Mouse (Mus musculus) brain, embryonic 14.5 days (tissue): Measurements from ENCODE around the gene Zfp800. TPM values are rescaled to one million over a fixed set of nuclear protein-coding genes. Genes with fewer than 3 reads are reported as not detected.
A peak's percentile ranks its signal among the peaks of the same experiment; 100 is the strongest.

Experiments used
- DNase-seq: peaks from one replicate; pipeline ENCODE4 v3.0.0-alpha.2; 2011; ENCODE audit warnings: low read depth
- CTCF ChIP-seq: fragments of 200-500 bp; IDR thresholded peaks from 2 replicates; pipeline ENCODE4 v1.5.1; 2012; ENCODE audit warnings: inconsistent platforms, mild to moderate bottlenecking, moderate library complexity, borderline replicate concordance; ENCODE audit not compliant: insufficient read depth, insufficient read length; ENCODE audit errors: extremely low read depth
- POLR2A ChIP-seq: fragments of 200-500 bp; IDR thresholded peaks from 2 replicates; pipeline ENCODE4 v1.6.1; 2012; ENCODE audit warnings: mild to moderate bottlenecking, inconsistent platforms, borderline replicate concordance; ENCODE audit not compliant: poor library complexity, insufficient read depth, insufficient read length, severe bottlenecking; ENCODE audit errors: extremely low read depth
- polyA plus RNA-seq: library from polyadenylated mRNA; depleted of rRNA; stranded (reverse); fragments of >200 nt; gene quantifications from 2 replicates; pipeline ENCODE4 v1.2.3, GENCODE M21; 2012

The Zfp800 gene
- polyA plus RNA-seq, 1 experiment, result 8.8 TPM

GRCm38 (mm10) chr6:28261307-28262197, 136.3 kb downstream of the Zfp800 start:
- peak; percentile 95 for DNase-seq
- TF ChIP-seq CTCF, result no peak
- peak; percentile 88 for TF ChIP-seq POLR2A

GRCm38 (mm10) chr6:28260425-28261191, 137.2 kb downstream of the Zfp800 start:
- no peak for TF ChIP-seq POLR2A
- no peak for TF ChIP-seq CTCF

DNA sequence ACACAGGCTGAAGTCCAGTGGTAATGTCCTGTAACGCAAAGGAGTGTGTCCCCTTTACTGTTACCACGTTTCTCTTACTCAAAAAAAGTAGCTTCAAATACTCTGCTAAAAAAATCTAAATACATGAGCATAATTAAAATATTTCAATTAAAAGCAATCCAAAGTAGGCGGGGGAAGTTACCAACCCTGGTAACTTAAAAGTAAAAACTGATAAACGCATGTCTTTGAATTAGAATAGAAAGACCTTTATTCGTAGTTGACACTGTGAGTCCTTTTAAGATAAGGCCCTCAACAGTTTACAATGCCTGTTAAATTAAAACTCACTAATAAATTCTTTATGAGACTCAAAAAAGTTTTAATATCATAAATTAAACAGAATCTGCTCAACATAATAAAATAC, 138.1 kb downstream of the Zfp800 start:
- TF ChIP-seq POLR2A (no peak), CTCF (no peak)
- DNase-seq, result no peak

More at GRCm38 (mm10) chr6:28260425-28261191, 137.2 kb downstream of the Zfp800 start:
- peak; percentile 54 for DNase-seq

DNA sequence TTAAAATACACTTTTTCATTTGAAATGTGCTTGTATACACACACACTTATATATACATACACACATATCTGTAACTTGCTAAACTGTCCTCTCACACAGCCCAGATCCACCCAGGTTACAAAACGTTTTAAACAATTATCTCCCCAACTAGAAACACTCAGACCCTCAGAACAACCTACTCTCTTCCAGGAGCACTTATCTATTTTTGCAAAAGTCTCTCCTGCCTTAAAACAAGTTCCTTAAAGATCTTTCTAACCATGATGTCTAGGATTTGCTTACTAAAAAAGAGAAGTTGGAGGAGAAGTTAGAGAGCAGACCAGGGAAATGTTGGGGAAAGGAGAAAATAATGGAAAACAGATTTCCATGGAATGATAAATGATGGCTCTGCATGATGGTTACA, 139.4 kb downstream of the Zfp800 start:
- TF ChIP-seq CTCF, result no peak
- TF ChIP-seq POLR2A, result no peak
- DNase-seq, result no peak

DNA sequence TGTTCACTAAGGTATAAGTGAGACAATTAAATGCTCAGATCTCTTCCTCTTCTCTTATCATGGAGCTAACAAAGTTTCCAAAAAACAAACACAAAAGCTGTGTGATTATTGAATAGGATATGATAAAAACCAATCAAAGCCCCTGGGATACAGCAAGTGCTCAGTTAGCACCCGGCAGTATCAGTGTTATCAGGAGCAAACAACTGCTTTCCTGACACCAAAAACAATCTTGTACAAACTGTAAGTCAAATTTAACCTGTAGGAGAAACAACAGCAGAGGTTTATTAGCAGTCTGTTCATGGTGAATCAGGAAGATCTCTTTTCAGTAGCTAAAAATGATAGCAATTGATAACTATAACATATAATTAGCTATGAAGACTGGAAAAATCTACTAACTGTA, 140.0 kb downstream of the Zfp800 start:
- TF ChIP-seq POLR2A (no peak), CTCF (no peak)

DNA sequence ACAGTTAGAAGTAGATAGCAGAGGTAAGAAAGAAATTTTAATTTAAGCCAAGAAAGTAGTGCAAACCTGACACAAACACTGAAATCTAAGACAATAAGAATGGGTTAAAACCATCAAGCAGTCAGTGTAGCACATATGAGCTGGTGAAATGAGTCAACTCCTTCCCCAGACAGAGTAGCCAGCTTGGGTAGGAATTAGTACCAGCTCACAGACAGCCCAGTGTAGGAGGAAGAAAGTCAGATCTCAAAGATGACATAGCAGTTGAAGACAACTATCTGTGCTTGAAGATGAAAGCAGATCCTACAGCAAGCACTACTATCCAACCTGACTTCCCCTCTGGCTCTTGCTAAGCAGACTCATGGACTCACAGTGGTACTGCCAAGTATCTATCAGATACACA, 145.0 kb downstream of the Zfp800 start:
- DNase-seq, result no peak
- TF ChIP-seq POLR2A (no peak), CTCF (no peak)

More for the DNA sequence above, 140.0 kb downstream of the Zfp800 start:
- no peak for DNase-seq

DNA sequence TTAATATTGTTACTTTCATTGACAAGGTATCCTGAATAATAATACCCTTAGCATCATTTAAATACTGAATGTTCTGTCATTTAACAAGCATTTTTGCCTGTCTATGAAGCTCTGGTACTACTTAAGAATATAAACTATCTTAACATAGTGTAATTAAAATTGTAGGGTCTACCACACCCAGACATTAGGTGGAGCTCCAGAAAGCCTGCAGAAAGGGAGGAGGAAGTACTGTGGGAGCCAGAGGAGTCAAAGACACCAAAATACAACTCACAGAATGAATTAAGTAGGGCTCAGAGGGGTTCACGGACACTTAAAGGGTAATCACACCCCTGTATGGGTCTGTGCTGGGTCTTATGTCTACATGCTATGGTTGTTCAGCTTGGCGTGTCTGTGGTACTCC, 149.6 kb downstream of the Zfp800 start:
- TF ChIP-seq CTCF (no peak), POLR2A (no peak)
- DNase-seq, result no peak

DNA sequence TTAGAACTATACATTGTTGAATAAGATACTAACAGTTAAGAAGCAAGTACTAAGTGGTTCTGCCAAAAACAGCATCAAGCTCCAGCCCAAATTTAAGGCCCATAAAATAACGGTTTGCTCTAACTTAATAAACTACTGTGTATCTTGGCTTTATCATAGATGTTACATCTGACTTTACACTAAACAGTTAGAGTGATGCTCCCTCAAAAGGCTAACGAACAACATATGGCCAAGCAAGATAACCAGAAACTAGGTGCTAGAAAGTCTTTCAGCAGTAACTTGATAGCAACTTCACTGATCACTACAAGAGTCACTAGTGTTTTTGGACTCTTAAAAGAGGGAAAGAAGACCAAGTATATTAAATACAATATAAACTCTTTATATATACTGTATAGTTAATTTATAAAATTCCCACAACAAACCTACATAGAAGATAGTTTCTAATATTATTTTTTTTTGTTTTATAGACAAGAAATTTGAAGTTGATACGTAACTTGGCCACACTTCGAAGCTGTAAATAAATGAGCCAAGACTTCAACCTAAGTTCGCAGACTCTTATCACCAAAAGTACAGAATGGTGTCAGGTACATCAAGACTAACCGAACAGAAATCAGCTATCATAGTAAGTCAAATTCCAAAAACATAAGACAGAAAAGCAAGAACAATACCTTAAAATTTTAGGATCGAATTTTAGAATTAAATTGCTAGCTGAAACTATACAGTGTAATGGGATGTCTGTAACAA, 165.0 kb downstream of the Zfp800 start:
- no peak for DNase-seq

DNA sequence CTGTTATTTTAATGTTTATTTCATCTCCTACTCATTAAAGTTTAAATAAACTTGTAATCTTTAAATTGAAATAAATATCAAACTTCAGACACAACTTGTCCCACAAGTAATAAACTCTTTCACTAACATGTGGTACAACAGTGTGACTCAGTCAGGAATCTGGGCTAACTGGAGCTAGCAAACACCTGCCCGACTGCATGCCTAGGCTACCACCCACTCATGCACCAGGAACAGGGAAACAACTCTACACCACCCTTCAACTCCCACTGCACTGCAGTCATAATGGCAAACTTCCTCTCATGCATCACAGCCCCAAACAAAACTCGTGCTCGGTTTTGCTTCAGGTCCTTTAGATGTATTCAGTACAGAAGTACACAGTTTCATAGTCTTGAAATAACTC, 169.7 kb downstream of the Zfp800 start:
- TF ChIP-seq POLR2A, result no peak
- TF ChIP-seq CTCF, result no peak
- no peak for DNase-seq

More for the DNA sequence above, 165.0 kb downstream of the Zfp800 start:
- TF ChIP-seq CTCF (no peak), POLR2A (no peak)

DNA sequence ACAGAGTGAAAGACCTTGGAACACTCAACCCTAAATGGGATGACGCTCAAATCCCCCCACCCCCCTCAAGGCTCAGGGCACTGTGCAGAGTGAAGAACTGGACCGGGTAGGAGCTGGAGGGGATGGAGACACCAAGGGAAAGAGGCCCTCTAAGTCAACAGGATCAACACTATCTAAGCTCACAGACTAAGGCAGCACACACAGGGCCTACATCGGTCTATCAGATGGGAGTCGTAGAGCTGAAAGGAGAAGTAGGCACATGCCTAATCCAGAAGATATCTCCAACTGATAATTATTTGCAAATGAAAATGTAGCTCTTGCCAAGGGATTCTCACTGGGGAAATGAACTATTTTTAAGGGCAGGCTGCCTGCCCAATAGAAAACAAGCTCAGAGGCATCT, 176.8 kb downstream of the Zfp800 start:
- DNase-seq, result no peak
- TF ChIP-seq CTCF (no peak), POLR2A (no peak)

DNA sequence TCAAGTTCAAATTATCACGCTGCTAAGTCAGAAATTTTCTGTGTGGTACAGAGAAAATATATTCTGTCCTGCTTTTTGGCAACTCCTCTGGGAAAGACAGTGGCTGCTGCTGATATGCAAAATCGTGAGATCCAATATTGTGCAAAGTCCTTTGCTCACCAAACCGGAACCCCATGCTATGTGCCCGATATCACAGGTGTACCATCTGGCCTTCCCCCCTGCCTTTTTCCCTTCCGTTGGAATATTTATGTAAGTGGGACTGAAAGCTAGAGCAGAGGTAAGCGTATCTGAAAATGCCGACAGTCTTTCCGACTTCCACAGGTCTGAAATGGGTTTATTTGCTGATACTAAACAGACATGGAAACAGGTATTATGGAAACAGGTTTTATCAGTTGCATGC, 179.4 kb downstream of the Zfp800 start:
- no peak for DNase-seq
- TF ChIP-seq POLR2A (no peak), CTCF (no peak)

DNA sequence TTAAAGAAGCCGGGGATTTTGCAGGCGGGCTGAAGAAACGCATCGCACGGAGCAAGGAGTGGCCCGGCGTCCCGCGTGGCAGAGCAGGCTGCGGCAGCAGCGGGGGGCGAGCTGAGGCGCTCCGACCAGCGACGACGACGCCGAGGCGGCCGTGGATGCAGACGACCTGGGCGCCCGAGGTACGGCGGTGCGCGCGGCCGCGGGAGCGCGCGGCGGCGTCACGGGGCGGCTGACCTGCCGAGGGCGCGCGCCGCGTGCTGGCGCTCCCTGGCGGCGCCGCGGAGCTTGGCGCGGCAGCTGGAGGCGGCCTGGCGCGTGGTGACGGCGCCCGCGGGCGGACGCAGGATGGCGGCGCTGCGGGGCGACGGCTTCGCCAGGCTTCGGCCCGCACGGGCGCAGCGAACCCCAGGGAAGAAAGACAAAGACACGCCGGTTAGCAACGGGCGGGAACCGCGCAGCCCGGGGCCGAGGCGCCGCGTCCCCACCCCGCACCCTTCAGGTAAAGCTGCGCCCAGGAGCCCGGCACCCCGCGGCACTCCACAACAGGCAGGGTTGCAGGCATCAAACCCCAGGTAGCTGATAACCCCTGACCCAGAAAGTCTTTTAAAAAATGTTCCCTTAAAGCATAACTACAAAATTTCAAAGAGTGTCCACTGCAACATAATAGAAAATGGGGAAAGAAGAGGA, 182.4 kb downstream of the Zfp800 start:
- TF ChIP-seq CTCF (peak; percentile 38; the same call in 1 of the 2 replicates), POLR2A (peak; percentile 71)
- DNase-seq, result peak; percentile 90
